Mouse (Mus musculus) ovary, postnatal 10 days (tissue): ENCODE data around the gene Nhsl1.

Experiments
- DNase-seq: peaks from one replicate; pipeline ENCODE4 v3.0.0; 2022; ENCODE audit warnings: low spot score

Gene Nhsl1

DNA sequence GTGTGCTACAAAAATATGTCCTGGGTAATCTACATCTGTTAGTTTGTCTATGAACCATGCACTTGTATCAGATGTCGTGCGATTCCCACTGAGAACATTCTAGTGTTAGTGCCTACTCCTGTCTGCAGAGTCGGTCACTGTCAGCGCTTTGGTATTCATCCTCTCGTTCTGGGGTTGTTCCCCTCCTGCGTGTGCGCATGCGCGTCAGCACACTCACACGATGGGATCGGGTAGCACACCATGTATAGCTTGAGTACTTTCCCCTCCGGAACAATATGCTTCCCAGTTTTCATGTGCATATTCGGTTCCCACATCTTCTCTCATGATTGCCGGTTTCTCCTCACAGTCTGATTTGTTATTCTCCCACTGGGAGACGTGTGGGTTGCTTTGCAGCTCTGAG is 28.4 kb downstream of the Nhsl1 start:
- no peak for DNase-seq

DNA sequence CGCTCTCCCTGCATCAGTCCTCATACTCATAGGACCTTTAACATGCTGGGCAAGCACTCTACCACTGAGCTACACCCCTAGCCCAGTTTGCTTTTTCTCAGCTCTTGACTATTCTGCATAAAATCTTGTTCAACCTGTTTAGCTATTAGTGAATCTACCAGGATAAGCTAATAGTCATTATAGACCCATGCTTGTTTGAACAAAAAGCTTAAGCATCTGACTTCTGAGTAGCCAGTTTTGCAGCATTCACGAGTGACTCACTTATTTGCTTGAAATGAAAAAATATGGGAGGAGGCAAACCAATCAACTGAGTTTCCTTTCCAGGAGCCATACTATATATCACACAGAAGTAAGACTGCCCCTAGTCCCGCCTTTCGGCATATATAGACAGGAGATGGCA is 32.0 kb downstream of the Nhsl1 start:
- DNase-seq = no peak

DNA sequence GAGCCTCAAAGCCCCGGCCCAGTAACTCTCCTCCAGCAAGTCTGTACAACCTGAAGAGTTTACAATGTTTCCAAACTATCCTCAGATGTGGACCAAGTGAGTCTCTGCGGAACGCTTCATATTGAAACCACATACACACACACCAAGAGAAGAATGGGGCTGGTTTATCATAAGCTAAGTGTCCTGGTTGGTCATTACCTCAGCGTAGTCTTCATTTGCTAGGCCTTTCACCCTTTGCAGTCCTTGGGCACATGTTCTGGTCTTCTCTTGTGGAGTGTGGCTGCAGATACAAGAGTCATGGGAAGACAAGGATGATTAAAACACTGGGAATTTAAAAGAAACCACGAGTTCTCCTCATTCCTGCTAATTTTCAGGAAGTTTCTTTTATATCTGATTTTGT is 34.2 kb downstream of the Nhsl1 start:
- no peak for DNase-seq

DNA sequence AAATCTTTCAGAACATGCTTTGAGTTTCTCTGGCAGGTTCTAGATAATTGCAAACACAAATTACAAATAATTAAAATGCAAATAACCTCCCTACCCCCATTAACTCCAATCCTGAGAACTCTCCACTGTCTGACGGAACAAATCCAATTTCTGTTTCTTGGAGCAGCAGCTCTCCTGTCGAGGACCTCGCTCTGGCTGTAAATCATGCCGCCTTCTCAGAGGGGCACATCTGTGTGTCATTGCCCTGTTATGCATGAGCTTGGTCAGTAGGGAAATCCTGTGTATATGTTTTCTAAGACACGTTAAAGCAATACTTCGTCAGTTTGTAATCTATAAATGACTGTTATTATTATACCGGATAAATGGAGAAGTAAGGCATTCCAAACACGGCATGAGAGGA is 35.3 kb downstream of the Nhsl1 start:
- DNase-seq = no peak

DNA sequence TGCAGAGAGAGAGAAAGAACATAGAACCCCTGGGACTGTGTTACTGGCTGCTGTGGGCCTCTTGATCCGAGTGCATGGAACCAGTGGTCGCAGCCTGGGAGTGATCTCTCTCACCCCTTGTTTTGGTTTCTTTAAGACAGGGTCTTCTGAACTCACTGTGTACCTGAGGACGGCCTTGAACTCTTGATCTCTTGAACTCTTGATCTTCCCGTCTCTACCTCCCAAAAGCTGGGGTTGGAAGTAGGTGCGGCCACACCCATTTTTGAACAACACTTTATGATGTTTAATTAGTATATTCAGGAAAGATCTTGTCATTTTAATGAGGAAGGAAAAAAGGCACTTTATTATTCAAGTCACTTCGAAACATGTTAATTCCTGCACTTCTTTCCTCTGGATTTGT is 37.7 kb downstream of the Nhsl1 start:
- DNase-seq = no peak

DNA sequence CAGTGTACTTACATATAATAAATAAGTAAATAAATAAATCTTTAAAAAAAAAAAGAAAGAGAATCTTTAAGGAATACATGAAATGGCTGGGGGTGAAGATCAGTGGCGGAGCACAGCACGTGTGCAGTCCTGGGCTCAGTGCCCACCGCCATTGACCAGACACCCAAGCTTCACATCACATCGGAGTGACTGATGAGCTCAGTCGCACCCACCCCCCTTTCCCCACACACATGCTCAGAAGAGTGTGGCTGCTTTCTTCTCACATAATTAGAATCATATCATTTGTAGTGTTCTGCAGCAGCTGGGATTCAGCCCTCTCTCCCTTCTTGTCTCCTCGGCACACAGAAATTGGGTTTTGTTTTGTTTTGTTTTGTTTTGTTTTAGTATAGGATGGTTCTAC is 38.4 kb downstream of the Nhsl1 start:
- DNase-seq = no peak

DNA sequence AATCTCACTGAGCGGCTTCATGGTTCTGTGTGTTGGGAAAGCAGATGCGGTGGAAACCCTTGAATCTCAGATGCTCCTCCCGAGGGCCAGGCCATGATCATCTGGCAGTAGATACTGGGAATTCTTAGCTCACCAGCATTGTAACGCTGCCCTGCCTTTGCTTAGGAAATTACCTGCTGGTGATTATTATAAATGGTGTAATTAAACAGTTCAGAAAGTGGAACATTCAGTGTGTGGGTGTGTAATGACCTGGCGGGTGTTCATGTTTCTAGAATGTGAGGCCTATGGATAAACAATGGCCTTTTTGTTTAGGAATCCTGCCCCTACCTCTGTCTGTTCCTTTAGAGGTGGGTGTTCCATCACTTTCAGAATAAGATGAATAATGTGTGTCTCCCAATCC is 39.7 kb downstream of the Nhsl1 start:
- no peak for DNase-seq

DNA sequence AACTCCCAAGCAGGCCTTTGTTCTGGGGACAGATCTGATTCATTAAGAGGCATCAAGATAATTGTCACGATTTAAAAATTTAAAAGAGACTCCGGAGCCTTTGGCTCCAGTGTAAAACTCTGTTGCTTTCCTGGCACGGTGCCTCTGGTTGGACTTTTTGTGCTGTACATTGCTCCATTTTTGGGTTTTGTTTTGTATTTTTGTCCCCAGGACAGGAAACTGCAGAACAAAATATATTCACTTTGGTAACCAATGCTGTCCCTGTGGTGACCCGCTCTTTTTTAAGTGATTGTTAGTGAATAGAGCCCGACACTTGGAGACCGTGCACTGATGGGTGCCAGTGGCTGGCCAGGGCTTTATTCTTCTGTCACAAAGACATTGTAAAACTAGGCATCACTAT is 41.4 kb downstream of the Nhsl1 start:
- DNase-seq = no peak

DNA sequence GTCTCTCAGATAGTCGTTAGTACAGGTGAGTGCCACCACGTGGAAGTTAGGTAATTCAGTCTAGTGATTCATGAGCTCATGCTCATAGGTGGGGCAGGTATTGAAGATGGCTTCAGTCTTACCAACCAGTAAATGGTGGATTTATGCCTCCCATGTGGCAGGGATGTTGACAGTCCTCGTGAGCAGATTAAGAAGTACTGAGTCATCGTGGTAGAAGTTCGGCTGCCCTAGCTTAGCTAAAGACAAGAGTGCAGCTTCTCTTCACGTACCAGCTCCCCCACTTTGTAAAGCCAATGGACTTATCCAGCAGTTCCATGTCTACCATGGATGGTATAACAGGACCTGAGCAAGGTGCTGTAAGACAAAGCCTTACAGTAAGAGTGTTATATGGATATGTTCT is 46.6 kb downstream of the Nhsl1 start:
- DNase-seq = no peak

DNA sequence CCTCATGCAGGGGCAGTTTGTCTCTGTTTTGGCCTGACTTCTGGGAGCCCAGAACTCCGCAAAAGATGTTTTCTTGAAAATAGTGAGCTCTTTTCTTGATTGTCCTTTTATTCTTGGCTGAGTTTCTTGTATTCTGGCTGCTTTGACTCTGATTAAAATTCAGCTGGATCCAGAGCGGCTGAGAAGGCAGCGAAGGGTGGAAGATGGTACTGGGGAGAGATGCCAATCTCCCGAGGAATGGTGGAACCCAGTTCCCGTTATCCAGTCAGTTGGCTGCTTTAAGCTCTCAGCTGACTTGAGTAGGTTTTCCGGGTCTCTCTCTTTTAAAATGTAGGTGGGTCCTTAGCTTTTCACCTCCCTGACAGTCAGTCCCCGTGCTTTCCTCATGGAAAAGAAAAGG is 47.9 kb downstream of the Nhsl1 start:
- no peak for DNase-seq

DNA sequence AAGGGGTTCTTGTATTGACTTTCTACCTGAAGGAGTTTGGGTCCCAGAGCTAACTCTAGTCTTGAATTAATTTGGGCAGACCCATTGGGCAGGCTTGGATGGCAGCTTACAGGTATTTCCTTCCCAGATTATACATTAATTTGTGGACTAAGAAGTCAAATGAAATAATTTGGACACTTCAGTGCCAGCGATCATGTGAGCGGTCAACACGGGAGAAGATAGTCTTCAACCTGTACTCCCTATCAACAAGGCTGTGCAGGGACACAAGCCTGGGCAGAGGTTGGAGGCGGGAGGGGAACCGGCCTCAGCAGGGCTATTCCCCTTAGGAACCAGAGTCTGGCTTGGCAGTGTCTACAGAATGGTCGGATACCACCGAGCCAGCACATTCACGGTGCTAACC is 49.3 kb downstream of the Nhsl1 start:
- no peak for DNase-seq

DNA sequence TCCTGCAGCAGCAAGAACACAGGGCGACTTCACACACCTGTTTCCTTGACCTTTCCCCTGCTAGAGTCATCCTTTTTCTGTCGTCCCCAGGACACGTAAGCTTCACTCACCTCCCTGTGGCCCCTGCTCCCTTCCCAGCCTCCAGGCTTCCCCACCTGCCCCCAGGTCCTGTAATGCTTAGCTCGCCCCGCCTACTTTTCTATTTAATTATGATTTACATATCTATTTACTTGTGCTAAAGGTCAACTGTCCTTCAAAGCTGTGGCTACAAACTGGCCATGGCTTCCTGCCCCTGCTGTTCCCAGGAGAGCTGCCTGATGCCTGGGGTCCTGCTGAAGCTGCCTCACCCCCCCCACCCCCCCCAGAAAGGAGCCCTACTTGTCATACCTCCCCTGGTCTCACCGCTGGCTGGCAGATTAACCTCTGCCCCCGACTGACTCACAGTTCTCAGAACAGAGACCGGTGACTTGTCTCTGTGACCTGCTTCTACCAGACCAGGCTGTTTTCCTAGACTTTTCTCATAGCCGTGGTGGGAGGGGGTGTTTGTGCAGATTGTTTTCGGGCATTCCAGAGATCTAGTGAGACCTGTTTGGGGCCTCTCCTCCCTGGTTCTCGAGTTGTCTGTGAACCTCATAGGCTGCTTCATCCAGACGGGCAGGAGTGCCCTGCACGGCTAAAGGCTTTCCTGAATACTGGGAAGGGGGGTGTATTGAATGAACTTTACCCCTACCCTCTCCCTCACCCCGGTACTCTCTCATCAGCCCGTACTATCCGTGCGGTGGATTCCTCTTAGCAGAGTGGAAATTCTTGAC is 51.9 kb downstream of the Nhsl1 start:
- DNase-seq = no peak

DNA sequence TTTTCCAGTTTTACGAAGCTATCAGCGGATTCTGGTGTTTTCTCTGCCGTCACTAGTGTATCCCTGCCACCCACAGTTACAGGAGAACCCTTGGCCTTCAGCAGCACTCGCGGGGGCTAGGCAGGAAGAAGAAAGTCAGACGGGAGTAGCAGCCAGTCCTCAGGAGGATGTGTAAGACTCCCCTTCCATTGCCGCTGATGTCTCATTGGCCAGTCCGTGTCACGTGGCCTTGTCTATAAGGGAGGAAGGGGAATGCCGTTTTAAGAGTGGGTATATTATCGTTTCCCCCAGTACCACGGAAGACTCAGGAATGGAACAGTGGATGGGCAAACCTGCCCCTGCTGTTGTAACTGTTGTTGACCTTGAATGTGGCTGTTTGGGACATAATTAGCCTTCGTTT is 53.1 kb downstream of the Nhsl1 start:
- DNase-seq = no peak

DNA sequence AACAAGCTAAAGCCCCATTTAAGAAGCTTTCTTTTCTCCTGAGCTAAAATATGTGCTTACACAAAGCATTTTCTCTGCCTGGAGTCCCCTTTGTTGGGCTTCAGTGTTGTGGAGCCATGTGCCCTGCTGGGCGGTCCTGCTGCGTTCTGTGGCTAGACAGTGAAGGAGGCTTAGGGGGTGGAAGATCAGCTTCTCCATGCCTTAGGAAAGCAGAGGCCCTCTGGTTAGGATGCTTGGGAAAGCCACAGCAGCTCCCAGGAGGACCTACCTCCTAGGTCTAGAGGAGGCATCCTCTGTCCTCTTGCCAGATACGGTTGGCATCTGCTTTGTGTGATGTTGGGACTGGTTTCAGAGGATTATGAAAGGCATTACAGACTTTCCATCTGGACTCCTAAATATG is 56.5 kb downstream of the Nhsl1 start:
- DNase-seq = no peak

DNA sequence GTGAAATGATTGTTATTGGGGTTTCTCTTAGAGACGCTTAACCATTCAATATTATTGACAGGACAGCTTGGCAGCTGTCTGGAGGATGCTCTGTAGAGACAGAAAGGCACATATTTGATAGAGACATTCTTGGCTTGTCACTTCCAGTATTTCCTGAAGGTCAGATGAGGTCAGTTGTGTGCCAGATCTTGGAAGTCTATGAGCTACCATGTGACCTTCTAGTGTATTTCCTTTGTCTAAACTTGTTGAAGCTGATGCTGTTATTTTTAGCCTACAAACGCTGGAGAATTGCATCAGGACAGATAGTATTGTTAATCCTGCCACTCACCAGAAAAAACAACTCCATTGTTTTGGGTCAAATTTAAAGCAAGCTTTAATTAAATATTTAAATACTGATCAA is 66.0 kb downstream of the Nhsl1 start:
- DNase-seq = no peak

DNA sequence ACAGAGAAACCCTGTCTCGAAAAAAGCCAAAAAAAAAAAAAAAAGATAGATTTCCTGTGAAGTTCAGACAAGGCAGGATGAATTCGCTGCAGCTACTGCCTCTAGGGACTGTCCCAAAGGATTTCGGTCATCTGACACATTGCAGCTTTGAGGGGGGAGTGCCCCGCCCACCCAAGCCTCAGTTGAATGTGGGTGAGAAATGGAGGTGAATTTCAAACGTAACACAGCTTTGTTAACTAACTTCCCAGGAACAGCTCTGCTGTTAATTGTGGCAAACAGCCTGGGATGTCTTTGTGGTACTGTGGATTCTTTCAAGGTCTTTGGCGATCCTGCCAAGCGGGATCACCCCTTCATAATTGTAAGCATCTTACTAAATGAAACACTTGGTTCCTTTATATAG is 67.4 kb downstream of the Nhsl1 start:
- DNase-seq = no peak

DNA sequence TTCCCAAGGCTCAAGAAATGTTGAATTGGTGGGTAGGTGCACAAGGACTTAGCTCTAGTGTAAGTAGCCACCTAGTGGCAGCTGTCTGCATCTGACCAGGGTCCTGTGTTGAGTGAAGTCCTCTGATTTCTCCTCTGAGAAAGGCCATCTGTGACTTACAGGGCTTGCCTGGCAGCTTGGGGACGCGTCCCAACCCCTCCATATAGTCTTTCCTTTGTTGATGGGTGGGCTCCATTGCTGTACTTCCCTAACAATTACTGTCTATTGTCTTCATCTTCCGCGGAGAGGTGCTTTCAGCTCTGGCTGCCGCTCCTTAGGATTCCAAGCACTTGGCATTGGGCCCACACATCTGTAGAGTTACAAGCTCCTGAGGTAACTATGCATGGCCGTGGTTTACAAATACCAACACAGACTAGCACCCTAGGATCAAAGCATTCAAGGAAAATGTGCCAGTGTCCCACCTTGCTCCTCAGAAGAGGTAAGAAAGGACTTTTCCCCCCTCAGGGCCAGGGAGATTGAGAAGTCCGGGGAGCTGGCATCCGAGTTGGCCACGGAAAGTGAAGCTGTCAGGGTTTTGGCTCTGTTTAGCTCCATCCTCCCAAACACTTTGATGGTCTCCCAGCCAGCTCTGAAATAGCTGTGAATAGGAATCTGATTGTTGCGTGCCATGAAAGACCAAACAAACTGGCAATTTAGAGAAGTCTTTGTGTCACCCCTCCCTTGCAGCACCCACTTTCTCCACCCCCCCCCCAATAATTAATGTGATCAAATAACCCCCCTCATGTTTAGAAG is 70.2 kb downstream of the Nhsl1 start:
- no peak for DNase-seq

DNA sequence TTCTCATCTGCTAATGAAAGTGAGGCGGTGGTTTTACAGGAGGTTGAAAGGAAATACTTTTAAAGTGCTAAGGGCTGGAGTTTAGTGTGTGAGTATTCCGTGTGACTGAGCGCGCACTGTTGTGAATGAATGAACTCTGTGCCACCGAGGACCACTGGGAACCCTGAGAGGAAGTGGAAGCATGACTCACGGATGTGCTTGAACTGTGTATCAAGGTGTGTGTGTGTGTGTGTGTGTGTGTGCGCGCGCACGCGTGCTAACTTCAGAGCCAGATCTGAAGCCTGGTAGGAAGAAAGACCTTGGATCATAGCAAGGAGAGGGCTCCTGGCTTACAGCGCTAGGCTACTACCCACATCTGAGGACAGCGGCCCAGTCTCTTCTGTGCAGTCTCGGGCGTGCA is 71.2 kb downstream of the Nhsl1 start:
- no peak for DNase-seq

DNA sequence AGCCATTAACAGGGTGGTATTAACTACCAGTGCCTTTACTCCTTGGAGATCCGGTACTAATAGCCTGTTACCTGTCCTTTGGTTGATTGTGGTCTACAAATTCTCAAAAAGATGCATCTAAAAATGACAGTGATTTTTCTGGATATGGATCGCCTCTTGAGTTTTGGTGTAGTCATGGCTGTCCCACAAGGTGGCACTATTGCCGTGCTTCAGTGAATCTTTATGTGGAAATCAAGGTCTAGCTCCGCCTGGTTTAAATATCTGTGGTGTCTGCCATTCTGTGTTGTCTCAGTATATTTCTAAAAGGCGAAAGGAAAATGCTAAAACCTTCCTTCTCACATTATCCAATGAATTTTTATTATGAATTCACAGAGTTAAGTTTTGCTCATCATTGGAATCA is 72.8 kb downstream of the Nhsl1 start:
- DNase-seq = no peak

DNA sequence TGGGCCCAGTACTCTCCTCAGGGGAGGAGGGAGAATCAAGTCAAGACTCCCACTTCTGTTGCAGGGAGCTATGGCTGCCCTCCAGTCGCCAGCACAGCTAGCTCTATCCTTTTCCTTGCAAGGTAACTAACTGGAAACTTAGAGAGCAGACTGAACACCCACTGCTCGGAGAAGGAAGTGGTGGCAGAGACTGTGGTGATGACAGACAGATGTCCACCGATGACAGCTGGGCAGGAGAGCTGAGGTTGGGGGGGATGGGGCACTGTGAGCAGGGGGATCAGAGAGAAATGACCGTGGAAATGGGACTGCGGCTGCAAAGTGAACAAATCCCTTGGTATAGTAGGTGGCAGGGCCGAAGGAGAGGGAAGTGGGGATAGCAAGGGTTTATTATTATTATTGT is 73.5 kb downstream of the Nhsl1 start:
- no peak for DNase-seq

DNA sequence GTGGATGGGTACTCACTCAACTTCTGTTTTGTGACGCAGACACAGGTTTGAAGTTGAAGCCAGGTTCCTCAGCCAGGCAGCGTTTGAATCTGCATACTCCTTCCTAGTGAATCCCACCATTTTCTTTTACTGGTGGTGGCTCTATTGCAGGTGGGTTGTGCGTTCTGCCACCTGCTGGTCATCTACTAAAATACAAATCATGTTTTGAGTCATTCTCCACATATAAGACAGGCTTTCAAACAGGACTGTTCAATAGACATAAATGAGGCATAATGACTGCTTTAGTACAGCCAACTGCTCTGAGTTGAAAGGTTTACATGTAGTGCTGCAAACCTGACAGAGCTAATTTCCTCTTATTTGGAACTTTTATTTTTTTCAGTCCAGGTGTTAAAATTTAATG is 75.0 kb downstream of the Nhsl1 start:
- no peak for DNase-seq

DNA sequence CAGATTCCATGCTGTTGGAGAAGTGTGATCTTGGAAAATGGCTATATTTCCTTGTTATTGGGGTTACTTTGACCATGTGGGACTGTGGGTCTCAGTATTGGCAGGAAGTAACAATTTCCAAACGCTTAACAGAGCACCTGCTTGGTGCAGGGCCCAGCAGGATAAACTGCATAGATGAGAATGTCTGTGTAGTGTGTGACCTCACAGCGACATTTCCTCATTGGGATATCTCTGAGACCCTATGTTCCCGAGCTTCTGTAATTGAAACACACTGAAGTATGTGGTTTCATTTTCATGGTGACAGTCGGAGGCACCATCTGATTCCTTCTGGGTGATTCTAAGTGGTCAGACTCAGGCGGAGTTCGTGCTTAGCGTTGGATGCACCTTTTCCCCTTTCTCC is 75.5 kb downstream of the Nhsl1 start:
- DNase-seq = no peak

DNA sequence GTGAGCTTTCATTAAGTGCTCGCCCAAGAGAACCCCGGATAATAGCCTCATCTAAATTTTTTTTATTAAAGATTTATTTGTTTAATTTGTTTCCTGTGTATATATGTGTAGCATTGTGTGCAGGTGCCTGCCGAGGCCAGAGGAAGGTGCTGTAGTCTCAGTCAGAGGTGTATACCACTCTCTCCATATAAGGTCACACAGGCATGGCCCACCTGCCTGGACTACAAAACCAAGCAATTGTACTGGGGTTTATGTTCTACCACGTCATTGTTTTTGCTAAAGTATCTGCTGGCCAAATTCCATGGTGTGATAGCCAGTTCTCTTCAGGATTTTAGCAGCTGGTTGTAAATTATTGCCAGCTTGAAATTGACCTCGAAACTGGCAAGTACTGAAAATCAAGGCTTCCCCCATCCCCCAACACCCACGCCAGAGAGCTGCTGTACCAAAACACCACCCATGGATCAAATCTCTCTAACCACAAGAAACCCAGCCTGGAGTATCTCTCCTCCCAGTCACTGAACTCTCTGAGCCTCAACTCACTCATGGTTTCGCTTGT is 81.4 kb downstream of the Nhsl1 start:
- DNase-seq = no peak

DNA sequence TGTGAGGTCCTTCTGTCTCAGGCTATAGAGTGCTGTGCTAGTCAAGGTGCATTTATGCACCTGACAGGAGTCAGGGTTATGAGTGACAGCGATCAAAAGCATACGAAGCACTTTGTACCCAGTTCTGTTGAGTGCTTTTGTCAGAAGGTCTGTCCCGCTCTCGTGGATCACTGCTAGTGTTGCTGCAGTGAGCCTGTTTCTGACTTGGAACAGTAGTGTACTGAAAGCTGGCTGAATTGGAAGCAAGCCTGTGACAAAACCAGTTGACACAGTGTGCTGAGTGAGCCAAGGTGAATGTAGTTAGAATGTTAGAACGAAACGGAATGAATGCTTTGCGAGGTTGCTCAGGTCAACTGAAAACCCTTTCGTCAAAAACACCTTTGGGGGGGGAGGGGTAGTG is 82.2 kb downstream of the Nhsl1 start:
- DNase-seq = no peak
